Mouse (Mus musculus) B cell, adult (primary cell): Measurements from ENCODE around the gene Ddah1. TPM values are rescaled to one million over a fixed set of nuclear protein-coding genes. Genes with fewer than 3 reads are reported as not detected.

ENCODE experiments used
- total RNA-seq: library from RNA; stranded (reverse); gene quantifications from 4 replicates; pipeline ENCODE4 v1.2.4, GENCODE M21; 2023; ENCODE audit not compliant: inconsistent age

Ddah1 gene
- not detected in 4 replicates for total RNA-seq

GRCm38 (mm10) chr3:145758561-145759378 is at the start of gene Ddah1:
Gene Ddah1, plus strand, starts transcription at chr3:145758675.

DNA sequence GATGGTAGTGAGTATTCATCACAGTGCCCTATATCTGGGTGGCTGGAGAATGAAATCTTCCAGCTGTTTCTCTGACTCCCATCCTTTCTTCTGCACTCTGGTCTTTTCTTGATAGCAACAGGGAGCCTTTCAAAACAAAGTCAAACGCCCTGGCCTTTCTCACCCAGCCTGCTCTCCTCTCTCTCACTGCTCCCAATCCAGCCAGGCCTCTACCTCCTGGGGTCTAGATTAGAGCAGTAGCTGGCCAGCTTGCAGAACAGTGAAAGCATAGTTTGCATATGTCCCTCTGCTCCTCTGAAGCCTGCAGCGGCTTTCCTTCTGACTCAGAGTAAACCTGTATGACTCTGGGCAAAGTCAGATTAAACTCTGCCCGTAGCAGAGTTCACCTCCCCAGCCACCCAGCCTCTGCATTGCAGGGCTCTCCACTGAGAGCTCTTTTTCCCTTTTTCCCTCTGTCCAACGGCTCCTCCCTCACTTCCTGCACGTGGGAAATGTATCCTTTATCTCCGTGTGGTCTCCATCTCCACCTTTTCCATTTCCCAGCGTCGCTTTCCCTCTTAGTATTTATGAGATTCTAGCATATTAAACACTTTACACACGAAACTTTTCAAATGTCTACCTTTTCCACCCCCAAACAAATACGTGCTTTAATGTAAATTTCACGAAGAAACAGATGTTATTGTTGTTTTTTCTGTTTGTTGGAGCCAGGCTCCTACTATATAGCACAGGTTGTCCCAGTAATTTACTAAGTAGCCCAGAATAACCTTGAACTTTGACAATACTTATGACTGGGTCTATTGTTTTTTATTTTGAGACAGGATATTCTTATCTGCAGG is 163.8 kb downstream of the Ddah1 start, which contains the start of gene Bcl10:
Gene Bcl10, plus strand, starts transcription at position 786 of the 836 bp plus-strand sequence.

DNA sequence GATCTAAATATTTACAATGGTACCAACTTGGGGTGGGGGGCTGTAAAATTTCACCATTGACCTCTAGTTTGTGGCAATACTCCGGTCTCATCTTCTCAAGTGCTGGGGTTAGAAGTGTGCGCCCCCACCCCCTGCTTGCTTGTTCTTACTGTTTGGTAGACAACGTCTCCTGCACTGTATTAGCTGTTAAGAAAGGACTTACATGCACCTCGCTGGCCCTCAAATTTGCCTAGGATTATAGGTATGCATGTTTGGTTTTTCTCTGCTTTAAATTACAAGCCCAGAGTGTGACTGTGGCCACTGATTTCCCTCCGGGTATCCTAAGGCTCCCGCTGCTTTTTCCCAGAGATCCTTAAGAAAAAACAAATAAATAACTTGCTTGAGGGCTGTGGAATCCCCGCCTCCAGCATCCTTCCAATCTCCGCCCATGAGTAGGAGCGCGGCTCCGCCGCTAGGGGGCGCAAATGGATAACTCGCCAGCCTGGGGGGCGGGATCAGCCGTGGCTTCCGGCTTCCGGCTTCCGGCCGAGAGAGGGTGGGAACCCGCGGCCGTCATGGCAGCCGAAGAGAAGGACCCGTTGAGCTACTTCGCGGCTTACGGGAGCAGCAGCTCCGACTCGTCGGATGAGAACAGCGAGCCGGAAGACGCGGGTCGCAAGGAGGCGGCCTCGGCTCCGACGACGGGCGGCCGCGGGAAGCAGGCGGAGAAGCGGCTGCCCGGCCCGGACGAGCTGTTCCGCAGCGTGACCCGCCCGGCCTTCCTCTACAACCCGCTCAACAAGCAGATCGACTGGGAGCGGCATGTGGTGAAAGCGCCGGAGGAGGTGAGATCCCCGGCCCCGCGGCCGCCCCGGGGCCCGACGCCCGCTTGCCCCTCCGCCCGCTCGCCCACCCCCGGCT is 179.3 kb downstream of the Ddah1 start, which contains the start of gene 2410004B18Rik:
Gene 2410004B18Rik, plus strand, starts transcription at position 510 of the 900 bp plus-strand sequence.

Other genes starting within 250 kb of the Ddah1 start
- 13.7 to 24.6 TPM (median 19.4 TPM) in 4 replicates for gene Znhit6, start 182.5 kb upstream of the Ddah1 start, total RNA-seq
- not detected in 4 replicates for gene Ccn1, start 108.7 kb upstream of the Ddah1 start, total RNA-seq
- gene Bcl10, start 164.1 kb downstream of the Ddah1 start, total RNA-seq = 82.7 to 92.4 TPM (median 89.7 TPM) in 4 replicates
- gene 2410004B18Rik, start 179.3 kb downstream of the Ddah1 start, total RNA-seq = 42.2 to 47.2 TPM (median 46.2 TPM) in 4 replicates
- 0.09 to 0.58 TPM (median 0.18 TPM) in 3 of 4 replicates, not detected in the other for gene Syde2, start 229.2 kb downstream of the Ddah1 start, total RNA-seq